Mouse (Mus musculus): ENCODE measurements at regions not wholly inside any gene's neighbourhood (a gene's known extent, or its start where the extent isn't known, plus 50 kb on each side); places are given as distances from the start of the nearest gene placed in this dataset.

DNA sequence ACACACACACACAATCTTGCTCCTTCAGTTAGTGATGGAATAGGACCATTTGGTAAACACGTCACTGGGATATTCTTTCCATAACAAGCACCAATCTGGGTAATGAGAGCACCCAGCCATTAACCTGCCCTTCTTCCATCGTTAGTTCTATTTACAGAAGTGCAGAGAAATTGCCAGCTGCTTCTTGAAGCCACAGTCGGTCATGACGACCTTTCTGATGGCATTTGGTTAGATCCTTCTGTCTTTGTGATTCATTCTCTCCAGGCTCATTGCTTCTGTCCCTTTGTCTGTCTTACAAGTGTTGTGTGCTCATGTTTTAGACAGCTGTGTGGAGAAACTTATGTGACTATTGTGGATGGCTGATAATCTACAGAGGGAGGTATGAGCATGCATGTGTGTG, 197.9 kb upstream of the Nmur2 start:
- TF ChIP-seq CTCF (IDR thresholded peaks at IDR 0.05; ENCODE audit: insufficient read depth, low read depth, low read length) (no peak), POLR2A (IDR thresholded peaks at IDR 0.05; ENCODE audit: insufficient read depth, low read depth, low read length) (no peak)

Data from olfactory bulb, adult 2 months (tissue).